Mouse (Mus musculus): ENCODE measurements at regions not wholly inside any gene's neighbourhood (a gene's known extent, or its start where the extent isn't known, plus 50 kb on each side); places are given as distances from the start of the nearest gene placed in this dataset.

DNA sequence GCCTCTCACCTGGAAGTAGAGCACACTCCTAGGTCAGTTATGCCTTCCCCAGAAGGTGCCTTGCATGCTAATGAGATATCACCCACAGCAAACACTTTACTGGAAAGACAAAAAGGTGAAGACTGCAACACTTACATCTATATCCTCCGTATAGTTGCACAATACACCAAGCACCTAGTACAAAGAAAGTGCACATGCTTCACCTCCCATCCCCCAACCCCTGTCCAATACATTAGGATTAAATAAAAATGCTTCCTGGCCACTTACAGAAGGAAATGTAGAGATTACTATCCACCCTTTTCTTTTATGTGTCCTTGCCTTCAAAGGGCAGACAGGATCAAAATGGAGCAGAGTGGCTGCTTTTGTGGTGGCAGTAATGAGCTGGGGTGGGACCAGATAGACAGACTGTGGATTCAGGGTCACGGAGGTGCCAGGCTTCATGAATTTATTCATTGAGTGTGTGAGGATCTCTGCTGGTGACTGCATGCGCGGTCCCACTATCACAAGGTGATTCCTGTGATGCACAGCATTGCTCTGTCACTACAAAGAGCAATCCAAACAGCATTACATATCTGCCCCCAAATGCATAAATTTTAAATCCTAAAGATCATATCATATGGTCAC is 109.9 kb upstream of the Fat4 start:
- no peaks in the 10 kb centered on the region for H3K36me3 ChIP-seq
- H3K4me3 ChIP-seq (replicated peaks), result no peak overlapping the region
- no peak overlapping the region for H3K27ac ChIP-seq (replicated peaks)
- no peaks in the 10 kb centered on the region for H3K9me3 ChIP-seq (replicated peaks)
- H3K9ac ChIP-seq, result no peak overlapping the region
- no peaks in the 10 kb centered on the region for H3K4me1 ChIP-seq
- ATAC-seq (ENCODE audit: insufficient number of reproducible peaks, low FRiP score, low TSS enrichment, low read depth), result no peak
- H3K4me2 ChIP-seq (replicated peaks), result no peak overlapping the region
- 79% methylated on average over 4 of the region's 4 CpGs for WGBS
- no peaks in the 10 kb centered on the region for H3K27me3 ChIP-seq

- Histone ChIP-seq H3K9me3 (replicated peaks) (no peaks in the 10 kb centered on the region), H3K36me3 (no peaks in the 10 kb centered on the region), H3K27me3 (no peaks in the 10 kb centered on the region), H3K4me1 (no peaks in the 10 kb centered on the region), H3K9ac (no peak overlapping the region), H3K4me2 (replicated peaks) (no peak overlapping the region), H3K4me3 (replicated peaks) (no peak overlapping the region), H3K27ac (replicated peaks) (no peak overlapping the region)
- WGBS, result 49% methylated on average over 5 of the region's 5 CpGs
- ATAC-seq (ENCODE audit: insufficient number of reproducible peaks, low FRiP score, low TSS enrichment, low read depth), result no peak
Measured at GRCm38 (mm10) chr3:38754632-38755123, 132.1 kb upstream of the Fat4 start.

DNA sequence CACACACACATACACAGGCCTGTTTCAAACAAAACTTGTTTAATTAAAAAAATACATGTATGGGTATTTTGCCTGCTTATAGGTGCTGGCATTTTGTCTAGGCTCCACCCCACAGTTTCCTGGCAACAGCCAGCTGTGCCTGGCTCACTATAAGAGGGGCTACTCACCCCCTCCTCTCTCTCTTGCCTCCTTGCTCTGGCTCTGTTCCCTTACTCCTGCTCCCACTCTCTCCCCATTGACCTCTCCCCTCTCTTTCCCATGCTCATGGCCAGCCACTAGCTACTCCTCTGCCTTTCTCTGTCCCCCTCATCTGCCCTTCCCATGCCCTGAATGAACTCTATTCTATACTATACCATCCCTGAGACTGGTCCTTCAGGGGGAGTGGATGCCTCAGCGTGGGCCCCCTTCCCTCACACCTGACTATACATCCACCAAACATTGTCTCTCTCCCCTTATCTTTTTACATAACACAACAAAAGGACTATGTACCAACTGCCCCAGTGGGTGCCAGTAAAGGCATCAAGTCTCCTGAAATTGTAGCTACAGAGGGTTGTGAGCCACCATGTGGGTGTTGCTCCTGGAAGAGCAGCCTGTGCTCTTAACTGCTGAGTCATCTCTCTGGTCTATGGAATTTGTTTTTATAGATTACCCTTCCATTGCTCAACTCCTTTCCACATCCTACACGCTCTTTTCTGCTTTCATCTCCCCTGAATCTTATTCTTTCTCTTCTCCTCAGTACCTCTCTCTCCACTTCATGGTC is 133.1 kb upstream of the Fat4 start:
- H3K4me1 ChIP-seq, result no peaks in the 10 kb centered on the region
- 80% methylated on average over 2 of the region's 2 CpGs for WGBS
- no peak overlapping the region for H3K4me2 ChIP-seq (replicated peaks)
- H3K27me3 ChIP-seq, result no peaks in the 10 kb centered on the region
- H3K36me3 ChIP-seq, result no peaks in the 10 kb centered on the region
- no peak overlapping the region for H3K9ac ChIP-seq
- no peak overlapping the region for H3K4me3 ChIP-seq (replicated peaks)
- H3K9me3 ChIP-seq (replicated peaks), result no peaks in the 10 kb centered on the region
- H3K27ac ChIP-seq (replicated peaks), result no peak overlapping the region
- no peak for ATAC-seq (ENCODE audit: insufficient number of reproducible peaks, low FRiP score, low TSS enrichment, low read depth)

DNA sequence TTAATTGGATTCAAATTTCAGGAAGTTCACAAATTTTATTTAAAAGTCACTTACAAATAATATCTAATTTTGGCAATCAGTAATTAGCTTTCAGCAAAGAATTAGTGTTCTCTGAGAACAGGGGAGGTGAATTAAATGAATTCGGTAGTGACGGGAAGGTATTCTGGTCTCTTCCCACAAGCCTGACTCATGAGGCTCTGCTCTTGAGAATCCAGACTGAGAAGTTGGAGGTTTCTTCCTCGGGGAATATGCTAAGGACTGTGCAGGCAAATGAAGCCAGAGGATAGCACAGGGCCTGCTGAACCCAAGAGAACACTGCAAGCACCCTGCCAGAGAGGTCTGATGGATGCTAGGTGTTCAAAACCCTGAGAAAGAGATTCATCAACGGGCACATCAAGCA is 144.6 kb upstream of the Fat4 start:
- no peak for ATAC-seq (ENCODE audit: insufficient number of reproducible peaks, low FRiP score, low TSS enrichment, low read depth)
- WGBS, result 70% methylated on average over 4 of the region's 4 CpGs

DNA sequence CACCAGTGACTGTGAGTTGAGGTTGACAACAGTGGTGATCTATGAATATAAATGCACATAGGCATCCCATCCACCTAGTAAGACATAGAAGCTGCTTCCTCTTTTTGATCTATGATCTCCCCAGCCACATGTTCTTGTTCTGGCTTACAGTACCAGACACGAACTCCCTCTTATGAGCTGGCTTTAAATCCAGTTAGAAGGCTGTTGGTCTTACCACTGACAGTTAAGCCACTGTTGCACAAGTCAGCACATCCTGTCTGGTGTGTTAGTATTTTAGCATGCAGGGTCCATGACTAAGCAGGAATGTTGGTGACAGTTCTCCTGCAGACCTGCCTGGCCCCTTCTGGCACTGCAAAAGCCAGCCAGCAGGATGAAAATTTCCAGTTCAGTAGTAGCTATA is 164.1 kb upstream of the Fat4 start:
- H3K27me3 ChIP-seq, result no peaks in the 10 kb centered on the region
- no peaks in the 10 kb centered on the region for H3K36me3 ChIP-seq
- no peak for ATAC-seq (ENCODE audit: insufficient number of reproducible peaks, low FRiP score, low TSS enrichment, low read depth)
- 55% methylated on average over 1 of the region's 1 CpGs for WGBS
- no peak overlapping the region for H3K9ac ChIP-seq
- no peak overlapping the region for H3K4me2 ChIP-seq (replicated peaks)
- no peak overlapping the region for H3K27ac ChIP-seq (replicated peaks)
- H3K4me3 ChIP-seq (replicated peaks), result no peak overlapping the region
- no peaks in the 10 kb centered on the region for H3K9me3 ChIP-seq (replicated peaks)
- no peaks in the 10 kb centered on the region for H3K4me1 ChIP-seq

More for the DNA sequence above, 144.6 kb upstream of the Fat4 start:
- no peaks in the 10 kb centered on the region for H3K27me3 ChIP-seq
- H3K27ac ChIP-seq (replicated peaks), result no peak overlapping the region
- no peak overlapping the region for H3K4me2 ChIP-seq (replicated peaks)
- H3K4me3 ChIP-seq (replicated peaks), result no peak overlapping the region
- H3K36me3 ChIP-seq, result no peaks in the 10 kb centered on the region
- H3K9me3 ChIP-seq (replicated peaks), result no peaks in the 10 kb centered on the region
- no peaks in the 10 kb centered on the region for H3K4me1 ChIP-seq
- no peak overlapping the region for H3K9ac ChIP-seq

GRCm38 (mm10) chr3:38712078-38712873 is 174.5 kb upstream of the Fat4 start:
- no peak overlapping the region for H3K9ac ChIP-seq
- no peaks in the 10 kb centered on the region for H3K27me3 ChIP-seq
- H3K9me3 ChIP-seq (replicated peaks), result no peaks in the 10 kb centered on the region
- ATAC-seq (ENCODE audit: insufficient number of reproducible peaks, low FRiP score, low TSS enrichment, low read depth), result peak; percentile 61
- no peaks in the 10 kb centered on the region for H3K36me3 ChIP-seq
- no peak overlapping the region for H3K4me3 ChIP-seq (replicated peaks)
- no peak overlapping the region for H3K27ac ChIP-seq (replicated peaks)
- peaks cover 9% of the 10 kb centered on the region; the same call in 1 of the 2 replicates for H3K4me1 ChIP-seq
- H3K4me2 ChIP-seq (replicated peaks), result no peak overlapping the region
- 18% methylated on average over 9 of the region's 9 CpGs for WGBS

DNA sequence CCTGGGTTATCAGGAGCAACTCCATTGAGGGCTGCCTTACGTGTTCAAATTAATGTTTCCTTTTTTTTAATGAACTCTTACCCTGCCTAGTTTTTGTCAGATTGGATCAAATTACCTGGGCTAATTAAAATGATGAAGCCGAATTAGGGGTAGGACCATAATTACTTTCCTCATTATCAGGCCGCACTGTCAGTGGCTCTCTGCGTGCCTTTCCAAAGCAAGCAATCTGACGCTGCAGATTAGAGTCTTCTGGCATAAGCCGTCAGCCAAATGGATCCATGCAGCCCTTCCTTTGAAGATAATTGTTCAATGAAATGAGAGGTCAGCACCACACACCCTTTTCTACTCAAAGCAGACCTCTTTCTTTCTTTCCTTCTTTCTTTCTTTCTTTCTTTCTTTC is 175.5 kb upstream of the Fat4 start:
- no peak overlapping the region for H3K4me3 ChIP-seq (replicated peaks)
- H3K36me3 ChIP-seq, result no peaks in the 10 kb centered on the region
- no peaks in the 10 kb centered on the region for H3K9me3 ChIP-seq (replicated peaks)
- no peak for ATAC-seq (ENCODE audit: insufficient number of reproducible peaks, low FRiP score, low TSS enrichment, low read depth)
- no peaks in the 10 kb centered on the region for H3K27me3 ChIP-seq
- peaks cover 9% of the 10 kb centered on the region; the same call in 1 of the 2 replicates for H3K4me1 ChIP-seq
- no peak overlapping the region for H3K27ac ChIP-seq (replicated peaks)
- 36% methylated on average over 6 of the region's 6 CpGs for WGBS
- H3K4me2 ChIP-seq (replicated peaks), result no peak overlapping the region
- H3K9ac ChIP-seq, result no peak overlapping the region

- H3K36me3 ChIP-seq, result no peaks in the 10 kb centered on the region
- no peak overlapping the region for H3K9ac ChIP-seq
- no peak overlapping the region for H3K4me3 ChIP-seq (replicated peaks)
- WGBS, result 57% methylated on average over 3 of the region's 3 CpGs
- no peak for ATAC-seq (ENCODE audit: insufficient number of reproducible peaks, low FRiP score, low TSS enrichment, low read depth)
- no peak overlapping the region for H3K27ac ChIP-seq (replicated peaks)
- peaks cover 9% of the 10 kb centered on the region; the same call in 1 of the 2 replicates for H3K4me1 ChIP-seq
- no peaks in the 10 kb centered on the region for H3K9me3 ChIP-seq (replicated peaks)
- H3K4me2 ChIP-seq (replicated peaks), result no peak overlapping the region
- no peaks in the 10 kb centered on the region for H3K27me3 ChIP-seq
Measured at GRCm38 (mm10) chr3:38707891-38708290, 178.8 kb upstream of the Fat4 start.

DNA sequence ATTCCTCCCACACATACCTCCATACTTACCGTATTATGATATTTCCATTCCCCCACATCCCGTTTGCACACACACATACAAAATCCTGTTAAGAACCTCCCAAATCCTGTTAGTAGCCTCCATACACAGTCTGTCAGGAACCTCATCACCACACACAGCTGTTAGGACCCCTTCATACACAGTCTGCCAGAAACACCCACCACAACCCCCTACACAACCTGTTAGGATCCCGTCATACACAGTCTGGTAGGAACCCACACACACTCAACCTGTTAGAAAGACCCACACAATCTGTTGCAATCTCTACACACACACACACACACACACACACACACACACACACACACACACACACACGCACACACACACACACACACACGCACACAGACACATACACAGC is 187.5 kb upstream of the Fat4 start:
- no peak overlapping the region for H3K9ac ChIP-seq
- ATAC-seq (ENCODE audit: insufficient number of reproducible peaks, low FRiP score, low TSS enrichment, low read depth), result no peak
- no peak overlapping the region for H3K4me2 ChIP-seq (replicated peaks)
- 83% methylated on average over 5 of the region's 5 CpGs for WGBS
- peaks cover 6% of the 10 kb centered on the region; the same call in 1 of the 2 replicates for H3K4me1 ChIP-seq
- no peak overlapping the region for H3K27ac ChIP-seq (replicated peaks)
- H3K9me3 ChIP-seq (replicated peaks), result no peaks in the 10 kb centered on the region
- no peaks in the 10 kb centered on the region for H3K36me3 ChIP-seq
- no peaks in the 10 kb centered on the region for H3K27me3 ChIP-seq
- no peak overlapping the region for H3K4me3 ChIP-seq (replicated peaks)

DNA sequence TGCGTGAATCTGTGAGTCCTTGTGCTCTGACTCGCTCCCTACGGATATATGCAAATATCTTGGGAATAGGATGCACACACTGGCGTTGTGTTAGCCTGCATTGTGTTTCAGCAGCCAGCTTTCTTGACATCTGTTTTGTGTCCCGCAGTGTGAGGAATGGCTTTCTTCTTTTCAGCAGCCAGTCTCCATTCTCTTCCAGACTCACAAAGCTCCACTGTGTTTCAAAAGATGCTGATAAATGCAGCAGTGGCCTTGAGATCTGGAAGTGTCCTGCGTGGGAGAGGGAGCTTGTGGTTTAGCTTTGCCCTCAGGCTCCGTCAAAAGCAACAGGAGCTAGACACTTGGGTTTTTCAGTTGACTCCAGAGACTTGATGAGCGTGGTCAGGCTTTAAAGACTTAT is 188.9 kb upstream of the Fat4 start:
- peaks cover 6% of the 10 kb centered on the region; the same call in 1 of the 2 replicates for H3K4me1 ChIP-seq
- H3K9me3 ChIP-seq (replicated peaks), result no peaks in the 10 kb centered on the region
- 21% methylated on average over 8 of the region's 8 CpGs for WGBS
- H3K27me3 ChIP-seq, result no peaks in the 10 kb centered on the region
- H3K4me2 ChIP-seq (replicated peaks), result no peak overlapping the region
- H3K4me3 ChIP-seq (replicated peaks), result no peak overlapping the region
- no peaks in the 10 kb centered on the region for H3K36me3 ChIP-seq
- no peak overlapping the region for H3K9ac ChIP-seq
- no peak for ATAC-seq (ENCODE audit: insufficient number of reproducible peaks, low FRiP score, low TSS enrichment, low read depth)
- H3K27ac ChIP-seq (replicated peaks), result peak overlapping the region; percentile 19

DNA sequence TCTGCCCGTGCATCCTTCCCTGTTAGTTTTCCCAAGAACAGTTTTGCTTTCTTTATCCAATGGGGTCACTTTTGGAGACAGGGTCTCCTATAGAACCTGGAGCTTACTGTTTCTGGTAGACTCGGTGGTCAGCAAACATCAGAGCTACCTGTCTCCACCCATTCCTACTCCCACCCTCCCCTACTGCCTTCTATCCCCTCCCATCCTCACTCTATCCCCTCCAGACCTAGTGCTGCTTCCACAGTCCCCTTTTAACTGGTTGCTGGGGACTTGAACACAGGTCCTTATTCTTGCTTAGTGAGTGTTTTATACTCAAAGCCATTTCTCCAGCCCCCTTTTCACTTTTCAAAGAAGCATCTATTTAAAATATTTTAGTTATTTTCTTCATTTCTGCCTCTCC is 189.4 kb upstream of the Fat4 start:
- WGBS, result 71% methylated on average over 2 of the region's 2 CpGs
- H3K27me3 ChIP-seq, result no peaks in the 10 kb centered on the region
- H3K9ac ChIP-seq, result no peak overlapping the region
- ATAC-seq (ENCODE audit: insufficient number of reproducible peaks, low FRiP score, low TSS enrichment, low read depth), result no peak
- H3K4me3 ChIP-seq (replicated peaks), result no peak overlapping the region
- peaks cover 6% of the 10 kb centered on the region; the same call in 1 of the 2 replicates for H3K4me1 ChIP-seq
- H3K27ac ChIP-seq (replicated peaks), result no peak overlapping the region
- no peaks in the 10 kb centered on the region for H3K9me3 ChIP-seq (replicated peaks)
- H3K4me2 ChIP-seq (replicated peaks), result no peak overlapping the region
- H3K36me3 ChIP-seq, result no peaks in the 10 kb centered on the region

Data from embryonic facial prominence, embryonic 15.5 days (tissue).